Mouse (Mus musculus) forebrain, embryonic 10.5 days (tissue): ENCODE results near the gene Grik2. TPM values are rescaled to one million over a fixed set of nuclear protein-coding genes. Genes with fewer than 3 reads are reported as not detected.
"Not testable (repeated sequence)": the region's sequence is repeated elsewhere in the genome, so short reads cannot be mapped to it uniquely, and the experiment has no call there.

Experiments used
- DNase-seq: peaks from one replicate; pipeline ENCODE4 v3.0.0-alpha.2; 2017; ENCODE audit warnings: low spot score; ENCODE audit errors: extremely low spot score
- H3K27ac ChIP-seq: fragments of 300-500 bp; sonication (generic); 2 replicates; pipeline ENCODE4 v1.5.1; 2016; ENCODE audit warnings: mild to moderate bottlenecking
- H3K27me3 ChIP-seq: fragments of 300-500 bp; sonication (generic); 2 replicates; pipeline ENCODE4 v1.6.1; 2016; ENCODE audit warnings: mild to moderate bottlenecking; ENCODE audit not compliant: poor library complexity, severe bottlenecking
- H3K36me3 ChIP-seq: fragments of 300-500 bp; sonication (generic); replicated peaks from 2 replicates; pipeline ENCODE4 v1.6.1; 2016; ENCODE audit warnings: mild to moderate bottlenecking, moderate library complexity
- H3K4me1 ChIP-seq: fragments of 300-500 bp; sonication (generic); 2 replicates; pipeline ENCODE4 v1.6.1; 2016
- H3K4me3 ChIP-seq: fragments of 300-500 bp; sonication (generic); 2 replicates; pipeline ENCODE4 v1.5.1; 2016; ENCODE audit warnings: mild to moderate bottlenecking, moderate library complexity
- H3K9me3 ChIP-seq: fragments of 300-500 bp; sonication (generic); 2 replicates; pipeline ENCODE4 v1.6.1; 2016; ENCODE audit warnings: mild to moderate bottlenecking, moderate library complexity
- WGBS: fragments of 180-500 bp; shearing (Covaris S2); methylation state at CpG from one replicate; pipeline ENCODE4 v1.1.7; 2016; 5-methylcytosine and 5-hydroxymethylcytosine counted together
- polyA plus RNA-seq: library from polyadenylated mRNA; unstranded; fragments of >200 nt; fragmentation: Nextera tagmentation; extraction: Ambion mirVana; gene quantifications from 2 replicates; pipeline ENCODE4 v1.2.1, GENCODE M21; 2016

Gene Grik2
- polyA plus RNA-seq, 1 experiment from 2014 or later, result 7.8 TPM

DNA sequence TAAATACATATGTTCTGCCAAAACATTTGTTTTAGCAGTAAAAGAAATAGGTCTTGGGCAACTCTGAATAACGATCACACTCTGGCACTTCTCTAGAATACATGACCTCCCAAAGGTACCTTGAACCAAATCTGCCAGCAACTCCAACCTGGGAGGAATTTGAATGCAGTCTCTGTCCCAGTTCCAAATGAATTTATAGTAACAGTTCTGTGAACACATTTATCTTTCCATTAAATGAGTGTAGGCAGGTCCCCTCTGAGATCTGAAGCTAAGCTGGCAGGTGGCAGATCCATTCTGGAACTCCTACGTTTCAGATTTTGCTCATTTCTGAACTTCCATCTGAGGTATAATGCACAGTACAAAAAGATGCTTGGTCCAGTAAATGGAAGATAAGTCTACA lies 352.3 kb downstream of the Grik2 start:
- no peaks in the 10 kb centered on the region for H3K4me1 ChIP-seq
- no peak overlapping the region for H3K4me3 ChIP-seq
- 95% methylated on average over 2 of the region's 2 CpGs for WGBS
- H3K9me3 ChIP-seq, result no peaks in the 10 kb centered on the region
- no peaks in the 10 kb centered on the region for H3K36me3 ChIP-seq
- no peaks in the 10 kb centered on the region for H3K27me3 ChIP-seq
- no peak for DNase-seq
- H3K27ac ChIP-seq, result no peak overlapping the region

DNA sequence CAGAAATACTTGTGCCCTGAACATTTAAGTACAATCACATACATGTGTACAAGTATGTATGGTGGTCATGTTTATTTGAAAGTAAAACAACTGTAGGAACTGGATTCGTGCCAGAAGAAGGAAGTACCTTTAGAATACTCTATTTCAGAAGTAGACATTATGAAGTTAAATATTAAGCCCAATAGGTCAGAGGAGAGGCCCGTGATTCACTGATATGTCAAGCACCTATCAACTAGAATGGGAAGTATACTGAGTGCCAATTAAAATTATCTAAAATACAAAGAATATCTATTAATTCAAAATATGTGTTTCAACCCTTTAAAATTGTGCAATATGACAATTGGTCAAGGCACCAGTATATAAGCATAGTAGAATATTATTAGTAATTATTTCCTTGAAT lies 355.7 kb downstream of the Grik2 start:
- DNase-seq, result no peak
- H3K4me3 ChIP-seq, result no peak overlapping the region
- no peaks in the 10 kb centered on the region for H3K36me3 ChIP-seq
- H3K27ac ChIP-seq, result no peak overlapping the region
- H3K4me1 ChIP-seq, result no peaks in the 10 kb centered on the region
- no peaks in the 10 kb centered on the region for H3K27me3 ChIP-seq
- H3K9me3 ChIP-seq, result no peaks in the 10 kb centered on the region
- 86% methylated on average over 2 of the region's 2 CpGs for WGBS

GRCm38 (mm10) chr10:49417206-49417605 lies 371.4 kb downstream of the Grik2 start:
- H3K27me3 ChIP-seq, DNase-seq, H3K27ac ChIP-seq, H3K36me3 ChIP-seq, H3K4me1 ChIP-seq, H3K4me3 ChIP-seq, H3K9me3 ChIP-seq: not testable (repeated sequence)
- 77% methylated on average over 1 of the region's 1 CpGs for WGBS

GRCm38 (mm10) chr10:49382996-49383395 lies 405.6 kb downstream of the Grik2 start:
- no peaks in the 10 kb centered on the region for H3K27me3 ChIP-seq
- WGBS, result 77% methylated on average over 3 of the region's 3 CpGs
- H3K9me3 ChIP-seq, result no peaks in the 10 kb centered on the region; the same call in 1 of the 2 replicates
- H3K4me3 ChIP-seq, result no peak overlapping the region
- H3K27ac ChIP-seq, result no peak overlapping the region
- H3K4me1 ChIP-seq, result no peaks in the 10 kb centered on the region
- H3K36me3 ChIP-seq, result no peaks in the 10 kb centered on the region
- no peak for DNase-seq

- WGBS, result 74% methylated on average over 2 of the region's 2 CpGs
- Histone ChIP-seq H3K27me3 (no peaks in the 10 kb centered on the region), H3K4me3 (no peak overlapping the region), H3K9me3 (no peaks in the 10 kb centered on the region), H3K4me1 (no peaks in the 10 kb centered on the region), H3K27ac (no peak overlapping the region), H3K36me3 (no peaks in the 10 kb centered on the region)
- no peak for DNase-seq
Measured at GRCm38 (mm10) chr10:49381852-49382251, 406.7 kb downstream of the Grik2 start.

DNA sequence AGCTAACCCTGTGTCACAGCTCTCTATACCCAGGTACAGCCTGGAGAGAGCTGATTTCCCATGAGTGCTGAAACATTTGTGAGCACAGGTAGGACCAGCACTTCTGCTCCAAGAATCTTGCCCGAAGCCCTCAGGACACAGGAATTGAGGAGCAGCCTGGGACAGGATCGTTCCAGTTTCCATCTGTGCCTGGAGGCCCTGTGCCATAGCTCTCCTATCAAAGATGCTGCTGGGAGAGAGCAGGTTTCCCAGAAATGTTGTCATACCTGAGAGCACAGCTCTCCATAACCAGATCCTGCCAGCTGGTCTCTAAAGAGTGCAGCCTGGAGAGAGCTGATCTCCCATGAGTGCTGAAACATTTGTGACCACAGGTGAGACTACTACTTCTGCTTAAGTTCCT lies 420.0 kb downstream of the Grik2 start:
- WGBS, result 82% methylated on average over 2 of the region's 2 CpGs
- DNase-seq, result no peak
- Histone ChIP-seq H3K27ac (no peak overlapping the region), H3K27me3 (no peaks in the 10 kb centered on the region), H3K36me3 (no peaks in the 10 kb centered on the region), H3K9me3 (no peaks in the 10 kb centered on the region), H3K4me1 (no peaks in the 10 kb centered on the region), H3K4me3 (no peak overlapping the region)

GRCm38 (mm10) chr10:49365262-49365661 lies 423.3 kb downstream of the Grik2 start:
- H3K36me3 ChIP-seq, result no peaks in the 10 kb centered on the region
- no peaks in the 10 kb centered on the region for H3K4me1 ChIP-seq
- H3K4me3 ChIP-seq, result no peak overlapping the region
- no peaks in the 10 kb centered on the region for H3K9me3 ChIP-seq
- no peaks in the 10 kb centered on the region for H3K27me3 ChIP-seq
- no peak for DNase-seq
- no peak overlapping the region for H3K27ac ChIP-seq

DNA sequence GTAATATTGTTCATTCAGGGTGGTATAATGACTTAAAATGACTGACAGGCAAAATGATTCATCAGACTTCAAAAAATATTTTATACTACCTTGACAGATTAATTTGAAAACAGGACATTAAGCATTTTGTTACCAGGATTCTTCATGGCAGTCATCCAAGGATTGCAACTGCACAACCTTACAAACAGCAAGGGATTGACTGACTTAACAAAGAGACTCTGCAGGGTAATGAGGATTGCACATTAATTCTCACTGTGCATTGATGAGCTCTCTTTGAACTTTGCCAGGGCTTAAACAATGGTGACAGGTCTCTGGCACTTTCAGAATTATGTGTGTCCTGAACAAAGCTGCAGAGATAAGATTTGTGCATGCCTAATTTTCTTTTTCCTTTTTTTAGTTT lies 466.2 kb downstream of the Grik2 start:
- no peak for DNase-seq
- no peak overlapping the region for H3K4me3 ChIP-seq
- no peaks in the 10 kb centered on the region for H3K36me3 ChIP-seq
- H3K27me3 ChIP-seq, result no peaks in the 10 kb centered on the region
- H3K9me3 ChIP-seq, result no peaks in the 10 kb centered on the region
- H3K4me1 ChIP-seq, result peaks cover 8% of the 10 kb centered on the region
- H3K27ac ChIP-seq, result no peak overlapping the region

GRCm38 (mm10) chr10:49319880-49320279 lies 468.7 kb downstream of the Grik2 start:
- 88% methylated on average over 2 of the region's 2 CpGs for WGBS

DNA sequence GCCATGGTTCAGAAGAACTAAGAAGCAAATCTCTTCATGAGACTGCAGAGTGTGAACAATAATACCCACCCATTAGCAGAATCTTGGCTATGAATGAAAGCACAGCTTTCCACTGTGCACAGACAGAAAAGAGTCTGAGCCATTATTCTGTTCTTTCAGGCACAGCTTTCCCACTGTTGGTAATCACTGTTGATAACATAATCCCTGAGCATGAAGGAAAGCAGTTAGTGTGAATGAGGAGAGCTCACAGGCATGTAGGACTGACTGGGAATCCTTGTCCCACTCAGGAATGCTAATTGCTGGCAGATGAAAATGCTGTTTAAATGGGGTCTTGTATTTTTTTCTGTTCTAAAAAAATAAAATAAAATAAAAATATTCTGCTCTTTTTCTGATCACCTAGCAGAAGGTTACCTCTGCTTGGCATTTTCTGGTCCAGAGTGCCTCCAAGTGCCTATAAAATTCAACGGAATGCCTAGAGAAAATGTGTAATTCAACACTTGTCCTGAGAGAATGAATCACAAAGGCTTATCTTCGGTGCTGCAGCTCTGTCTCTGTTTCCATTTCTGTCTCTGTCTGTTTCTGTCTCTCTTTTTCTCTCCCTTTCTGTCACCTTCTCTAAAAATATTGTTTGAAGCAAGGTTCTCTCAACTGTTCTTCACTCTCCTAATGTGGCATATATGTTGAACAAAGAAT lies 532.2 kb downstream of the Grik2 start:
- WGBS, result 6% methylated on average over 2 of the region's 2 CpGs
- Histone ChIP-seq H3K4me3 (peak overlapping the region; percentile 22; the same call in 1 of the 2 replicates), H3K9me3 (no peaks in the 10 kb centered on the region), H3K4me1 (peaks cover 26% of the 10 kb centered on the region), H3K36me3 (no peaks in the 10 kb centered on the region), H3K27me3 (no peaks in the 10 kb centered on the region), H3K27ac (peak overlapping the region; percentile 87)
- DNase-seq, result peak; percentile 36

More at GRCm38 (mm10) chr10:49319880-49320279, 468.7 kb downstream of the Grik2 start:
- Histone ChIP-seq H3K4me1 (peaks cover 8% of the 10 kb centered on the region), H3K36me3 (no peaks in the 10 kb centered on the region), H3K9me3 (no peaks in the 10 kb centered on the region), H3K4me3 (no peak overlapping the region), H3K27me3 (no peaks in the 10 kb centered on the region), H3K27ac (no peak overlapping the region)
- no peak for DNase-seq

- H3K4me1 ChIP-seq, H3K9me3 ChIP-seq, H3K4me3 ChIP-seq, H3K27ac ChIP-seq, H3K27me3 ChIP-seq, H3K36me3 ChIP-seq, DNase-seq: not testable (repeated sequence)
- WGBS, result 72% methylated on average over 6 of the region's 6 CpGs
Measured at GRCm38 (mm10) chr10:49237356-49237755, 551.2 kb downstream of the Grik2 start.

DNA sequence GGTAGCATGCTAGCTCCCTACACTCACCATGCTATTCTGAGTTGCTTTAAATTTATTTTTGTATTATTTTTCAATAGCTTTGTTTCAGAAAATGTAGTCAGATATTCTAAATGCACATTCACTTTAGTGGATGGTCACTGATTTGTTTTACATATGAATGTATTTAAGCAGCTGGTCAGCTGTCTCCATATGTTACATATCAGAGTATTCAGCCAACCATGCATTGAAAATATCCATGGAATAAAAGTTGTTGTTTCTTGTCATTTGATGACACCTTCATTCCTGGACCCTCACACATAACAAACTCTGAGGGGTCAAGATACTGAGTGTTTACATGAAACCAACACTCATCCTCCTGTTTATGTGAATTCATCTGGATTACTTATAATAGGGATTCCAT lies 551.7 kb downstream of the Grik2 start:
- not testable (repeated sequence) for DNase-seq, H3K27me3 ChIP-seq

DNA sequence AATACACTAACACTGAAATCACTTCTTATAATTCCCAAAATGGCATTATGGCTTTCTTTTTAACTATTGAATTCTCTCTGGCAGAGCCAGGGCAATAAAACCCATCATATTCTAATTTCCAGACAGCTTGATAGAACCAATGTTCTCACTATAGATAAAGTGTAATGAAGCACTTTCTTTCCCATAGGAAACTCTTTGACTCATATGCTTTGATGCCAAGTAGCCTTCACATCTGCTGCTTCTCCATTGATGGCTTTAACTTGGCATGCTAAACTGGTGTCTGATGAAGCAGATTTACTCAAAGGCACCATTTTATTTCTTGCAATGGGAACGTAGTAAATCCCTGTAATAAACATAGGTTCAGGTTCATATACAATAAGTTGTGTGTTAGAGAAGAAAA lies 568.5 kb downstream of the Grik2 start:
- Histone ChIP-seq H3K27me3 (no peaks in the 10 kb centered on the region), H3K36me3 (no peaks in the 10 kb centered on the region), H3K9me3 (no peaks in the 10 kb centered on the region), H3K27ac (no peak overlapping the region), H3K4me3 (no peak overlapping the region), H3K4me1 (peaks cover 8% of the 10 kb centered on the region; the same call in 1 of the 2 replicates)
- DNase-seq, result no peak
- WGBS, result 59% methylated on average over 1 of the region's 1 CpGs

More for the DNA sequence above, 551.7 kb downstream of the Grik2 start:
- not testable (repeated sequence) for H3K27ac ChIP-seq, H3K4me3 ChIP-seq, H3K36me3 ChIP-seq, H3K4me1 ChIP-seq, H3K9me3 ChIP-seq

GRCm38 (mm10) chr10:49219631-49220030 lies 568.9 kb downstream of the Grik2 start:
- H3K36me3 ChIP-seq, result no peaks in the 10 kb centered on the region
- H3K27ac ChIP-seq, result no peak overlapping the region
- no peak overlapping the region for H3K4me3 ChIP-seq
- 66% methylated on average over 3 of the region's 3 CpGs for WGBS
- H3K4me1 ChIP-seq, result peaks cover 8% of the 10 kb centered on the region; the same call in 1 of the 2 replicates
- H3K9me3 ChIP-seq, result no peaks in the 10 kb centered on the region
- no peak for DNase-seq
- no peaks in the 10 kb centered on the region for H3K27me3 ChIP-seq
